Mouse (Mus musculus) lung, postnatal 0 days (tissue): ENCODE measurements around the gene Tigd3. TPM values are rescaled to one million over a fixed set of nuclear protein-coding genes. Genes with fewer than 3 reads are reported as not detected.

Experiments
- ATAC-seq: fragments of 200-750 bp; cut with Nextera tagmentation; 2 replicates; pipeline ENCODE4 v1.8.0; 2017; ENCODE audit warnings: moderate library complexity
- DNase-seq: peaks from one replicate; pipeline ENCODE4 v3.0.0-alpha.2; 2016; ENCODE audit warnings: low spot score
- H3K27ac ChIP-seq: fragments of 300-500 bp; sonication (generic); 2 replicates; pipeline ENCODE4 v1.5.1; 2014; ENCODE audit warnings: antibody characterized with exemption, mild to moderate bottlenecking, low read length, mixed read lengths
- H3K27me3 ChIP-seq: fragments of 300-500 bp; sonication (generic); replicated peaks from 2 replicates; pipeline ENCODE4 v1.6.1; 2014; ENCODE audit warnings: low read length, mixed read lengths; ENCODE audit not compliant: insufficient read depth
- H3K36me3 ChIP-seq: fragments of 300-500 bp; sonication (generic); 2 replicates; pipeline ENCODE4 v1.6.1; 2014; ENCODE audit warnings: low read length, mixed read lengths; ENCODE audit not compliant: insufficient read depth
- H3K4me1 ChIP-seq: fragments of 300-500 bp; sonication (generic); 2 replicates; pipeline ENCODE4 v1.6.1; 2014; ENCODE audit warnings: antibody characterized with exemption, low read depth, low read length, mixed read lengths; ENCODE audit not compliant: insufficient read depth
- H3K4me2 ChIP-seq: fragments of 300-500 bp; sonication (generic); replicated peaks from 2 replicates; pipeline ENCODE4 v1.6.1; 2014; ENCODE audit warnings: low read depth, mild to moderate bottlenecking, low read length, moderate library complexity, mixed read lengths
- H3K4me3 ChIP-seq: fragments of 300-500 bp; sonication (generic); 2 replicates; pipeline ENCODE4 v1.5.1; 2014; ENCODE audit warnings: low read depth, low read length
- H3K9ac ChIP-seq: fragments of 300-500 bp; sonication (generic); replicated peaks from 2 replicates; pipeline ENCODE4 v1.6.1; 2014; ENCODE audit warnings: low read depth, mild to moderate bottlenecking
- H3K9me3 ChIP-seq: fragments of 300-500 bp; sonication (generic); 2 replicates; pipeline ENCODE4 v1.6.1; 2016; ENCODE audit warnings: low read length, mixed read lengths
- CTCF ChIP-seq: IDR thresholded peaks from 2 replicates; pipeline ENCODE4 v1.5.1; 2016; ENCODE audit warnings: antibody characterized with exemption, mild to moderate bottlenecking
- EP300 ChIP-seq: IDR thresholded peaks from 2 replicates; pipeline ENCODE4 v1.6.1; 2016; ENCODE audit warnings: antibody characterized with exemption, mild to moderate bottlenecking, control low read depth
- WGBS: fragments of 180-500 bp; shearing (Covaris S2); extraction: QIAGEN DNeasy Blood & Tissue Kit; methylation state at CpG from one replicate; pipeline ENCODE4 v1.1.7; 2014; 5-methylcytosine and 5-hydroxymethylcytosine counted together
- polyA plus RNA-seq: library from polyadenylated mRNA; unstranded; fragments of >200 nt; fragmentation: Nextera tagmentation; extraction: Ambion mirVana; gene quantifications from 2 replicates; pipeline ENCODE4 v1.2.1, GENCODE M21; 2015

Gene Tigd3
- 1.3 and 1.5 TPM in 2 replicates for polyA plus RNA-seq

GRCm38 (mm10) chr19:5894002-5894678, at the start of gene Tigd3:
Gene Tigd3 (minus strand): TSS chr19:5894149.
- peak within 1 kb of the TSS; percentile 47 for H3K4me3 ChIP-seq
- no peak within 1 kb of the TSS for H3K27ac ChIP-seq
- H3K27me3 ChIP-seq: no peaks in the 10 kb centered on the region
- H3K9me3 ChIP-seq: no peaks in the 10 kb centered on the region
- DNase-seq (peak; percentile 97), ATAC-seq (peak; percentile 98)
- WGBS: 2% methylated on average over 36 of the region's 36 CpGs
- peak within 1 kb of the TSS; percentile 96 for H3K4me2 ChIP-seq
- H3K4me1 ChIP-seq: peaks cover 3% of the 10 kb centered on the region; the same call in 1 of the 2 replicates
- TF ChIP-seq EP300 (no peak), CTCF (no peak)
- H3K9ac ChIP-seq: peak within 1 kb of the TSS; percentile 43; the same call in 1 of the 2 replicates
- peaks cover 7% of the 10 kb centered on the region for H3K36me3 ChIP-seq

- Histone ChIP-seq H3K27me3 (no peaks in the 10 kb centered on the region), H3K36me3 (no peaks in the 10 kb centered on the region), H3K4me2 (no peak overlapping the region), H3K4me1 (peaks cover 36% of the 10 kb centered on the region), H3K4me3 (no peak overlapping the region), H3K27ac (no peak overlapping the region), H3K9ac (no peak overlapping the region), H3K9me3 (no peaks in the 10 kb centered on the region)
- ATAC-seq: no peak
- no peak for DNase-seq
- TF ChIP-seq EP300: no peak
- TF ChIP-seq CTCF: no peak
- WGBS: 91% methylated on average over 15 of the region's 15 CpGs
Observed at GRCm38 (mm10) chr19:5943404-5943803, 49.5 kb upstream of the Tigd3 start.

- no peak overlapping the region for H3K9ac ChIP-seq
- WGBS: 78% methylated on average over 7 of the region's 7 CpGs
- H3K9me3 ChIP-seq: no peaks in the 10 kb centered on the region
- H3K27ac ChIP-seq: no peak overlapping the region
- DNase-seq (no peak), ATAC-seq (no peak)
- no peaks in the 10 kb centered on the region for H3K27me3 ChIP-seq
- no peak overlapping the region for H3K4me3 ChIP-seq
- H3K4me2 ChIP-seq: no peak overlapping the region
- peaks cover 36% of the 10 kb centered on the region for H3K4me1 ChIP-seq
- no peak for TF ChIP-seq CTCF
- no peak for TF ChIP-seq EP300
- no peaks in the 10 kb centered on the region for H3K36me3 ChIP-seq
Observed at GRCm38 (mm10) chr19:5942581-5942980, 48.6 kb upstream of the Tigd3 start.

- ATAC-seq (no peak), DNase-seq (no peak)
- Histone ChIP-seq H3K9ac (no peak overlapping the region), H3K27me3 (no peaks in the 10 kb centered on the region), H3K9me3 (no peaks in the 10 kb centered on the region), H3K4me2 (no peak overlapping the region), H3K4me1 (peaks cover 32% of the 10 kb centered on the region), H3K4me3 (no peak overlapping the region), H3K36me3 (no peaks in the 10 kb centered on the region), H3K27ac (peak overlapping the region; percentile 59)
- TF ChIP-seq CTCF (no peak), EP300 (no peak)
- 70% methylated on average over 10 of the region's 10 CpGs for WGBS
Observed at GRCm38 (mm10) chr19:5940656-5941055, 46.7 kb upstream of the Tigd3 start.

GRCm38 (mm10) chr19:5940173-5940572, 46.2 kb upstream of the Tigd3 start:
- Histone ChIP-seq H3K4me1 (peaks cover 32% of the 10 kb centered on the region), H3K4me3 (no peak overlapping the region), H3K9me3 (no peaks in the 10 kb centered on the region), H3K27ac (peak overlapping the region; percentile 59), H3K27me3 (no peaks in the 10 kb centered on the region), H3K9ac (no peak overlapping the region), H3K4me2 (no peak overlapping the region), H3K36me3 (no peaks in the 10 kb centered on the region)
- 37% methylated on average over 4 of the region's 4 CpGs for WGBS
- DNase-seq (peak; percentile 88), ATAC-seq (peak; percentile 26)
- no peak for TF ChIP-seq CTCF
- peak; percentile 28; the same call in 1 of the 2 replicates for TF ChIP-seq EP300

GRCm38 (mm10) chr19:5939715-5940114, 45.8 kb upstream of the Tigd3 start:
- no peak for ATAC-seq
- peaks cover 33% of the 10 kb centered on the region for H3K4me1 ChIP-seq
- H3K36me3 ChIP-seq: no peaks in the 10 kb centered on the region
- H3K9me3 ChIP-seq: no peaks in the 10 kb centered on the region
- H3K4me3 ChIP-seq: no peak overlapping the region
- no peaks in the 10 kb centered on the region for H3K27me3 ChIP-seq
- no peak overlapping the region for H3K4me2 ChIP-seq
- no peak overlapping the region for H3K9ac ChIP-seq
- 84% methylated on average over 5 of the region's 5 CpGs for WGBS
- H3K27ac ChIP-seq: peak overlapping the region; percentile 59
- DNase-seq: no peak
- TF ChIP-seq EP300 (no peak), CTCF (no peak)
